Mouse (Mus musculus) adrenal gland, postnatal 25 days (tissue): ENCODE results near the gene Ppp1r10. TPM values are rescaled to one million over a fixed set of nuclear protein-coding genes. Genes with fewer than 3 reads are reported as not detected.
"Not testable (repeated sequence)": the region's sequence is repeated elsewhere in the genome, so short reads cannot be mapped to it uniquely, and the experiment has no call there.

Experiments
- DNase-seq: peaks from one replicate; pipeline ENCODE4 v3.0.0; 2021; ENCODE audit warnings: mixed read lengths
- total RNA-seq: library from RNA; stranded (reverse); gene quantifications from 2 replicates; pipeline ENCODE4 v1.2.3, GENCODE M21; 2021

Ppp1r10 gene
- total RNA-seq, 1 experiment from 2014 or later = 85.0 TPM

- DNase-seq = no peak
These were observed 14.4 kb downstream of the Ppp1r10 start for GRCm38 (mm10) chr17:35930627-35931026.

- DNase-seq = no peak
These were observed 16.4 kb downstream of the Ppp1r10 start for GRCm38 (mm10) chr17:35932608-35933007.

GRCm38 (mm10) chr17:35935763-35936162, 19.5 kb downstream of the Ppp1r10 start:
- DNase-seq = not testable (repeated sequence)

- DNase-seq = peak; percentile 28
These were observed 21.6 kb downstream of the Ppp1r10 start for GRCm38 (mm10) chr17:35937700-35938348.

- DNase-seq = no peak
These were observed 22.9 kb downstream of the Ppp1r10 start for GRCm38 (mm10) chr17:35939108-35939507.

- DNase-seq = no peak
These were observed 23.7 kb downstream of the Ppp1r10 start for GRCm38 (mm10) chr17:35939941-35940340.

GRCm38 (mm10) chr17:35950946-35951345, 34.7 kb downstream of the Ppp1r10 start:
- DNase-seq = not testable (repeated sequence)

- DNase-seq = not testable (repeated sequence)
These were observed 36.3 kb downstream of the Ppp1r10 start for GRCm38 (mm10) chr17:35952559-35952958.

- DNase-seq = no peak
These were observed 38.4 kb downstream of the Ppp1r10 start for GRCm38 (mm10) chr17:35954665-35955064.

GRCm38 (mm10) chr17:35958533-35959223, 42.4 kb downstream of the Ppp1r10 start:
- no peak for DNase-seq

- DNase-seq = no peak
These were observed 47.0 kb downstream of the Ppp1r10 start for GRCm38 (mm10) chr17:35963279-35963678.

GRCm38 (mm10) chr17:35967621-35968020, 51.4 kb downstream of the Ppp1r10 start:
- no peak for DNase-seq

GRCm38 (mm10) chr17:35969418-35970389, 53.5 kb downstream of the Ppp1r10 start, which contains the start of gene Abcf1:
Gene Abcf1 (minus strand): TSS chr17:35969761.
- DNase-seq = peak; percentile 99

GRCm38 (mm10) chr17:35972131-35972530, 55.9 kb downstream of the Ppp1r10 start:
- DNase-seq = no peak

GRCm38 (mm10) chr17:35978811-35979400, 62.7 kb downstream of the Ppp1r10 start:
- DNase-seq = no peak

GRCm38 (mm10) chr17:35979401-35980362, 63.4 kb downstream of the Ppp1r10 start, which contains the start of the genes Gnl1 and Prr3:
Gene Gnl1 (plus strand): TSS chr17:35979851.
Gene Prr3 (minus strand): TSS chr17:35980236.
- DNase-seq = peak; percentile 87

- peak; percentile 62 for DNase-seq
These were observed 64.1 kb downstream of the Ppp1r10 start for GRCm38 (mm10) chr17:35980363-35980754.

GRCm38 (mm10) chr17:35981776-35982175, 65.5 kb downstream of the Ppp1r10 start:
- no peak for DNase-seq
